Mouse (Mus musculus) midbrain, embryonic 13.5 days (tissue): ENCODE data around the gene Plekhg5. TPM values are rescaled to one million over a fixed set of nuclear protein-coding genes. Genes with fewer than 3 reads are reported as not detected.

Experiments
- ATAC-seq: fragments of 200-750 bp; cut with Nextera tagmentation; 2 replicates; pipeline ENCODE4 v1.8.0; 2017; ENCODE audit warnings: mild to moderate bottlenecking, moderate TSS enrichment, moderate library complexity
- H3K27ac ChIP-seq: fragments of 300-500 bp; sonication (generic); 2 replicates; pipeline ENCODE4 v1.5.1; 2015; ENCODE audit warnings: inconsistent platforms, mild to moderate bottlenecking, moderate library complexity
- H3K27me3 ChIP-seq: fragments of 300-500 bp; sonication (generic); 2 replicates; pipeline ENCODE4 v1.6.1; 2015; ENCODE audit warnings: mild to moderate bottlenecking, inconsistent platforms
- H3K36me3 ChIP-seq: fragments of 300-500 bp; sonication (generic); 2 replicates; pipeline ENCODE4 v1.6.1; 2015; ENCODE audit warnings: mild to moderate bottlenecking, inconsistent platforms
- H3K4me1 ChIP-seq: fragments of 300-500 bp; sonication (generic); replicated peaks from 2 replicates; pipeline ENCODE4 v1.6.1; 2015; ENCODE audit warnings: inconsistent platforms
- H3K4me2 ChIP-seq: fragments of 300-500 bp; sonication (generic); replicated peaks from 2 replicates; pipeline ENCODE4 v1.6.1; 2015; ENCODE audit warnings: moderate library complexity, mild to moderate bottlenecking, inconsistent platforms
- H3K4me3 ChIP-seq: fragments of 300-500 bp; sonication (generic); replicated peaks from 2 replicates; pipeline ENCODE4 v1.5.1; 2015; ENCODE audit warnings: mild to moderate bottlenecking, inconsistent platforms
- H3K9ac ChIP-seq: fragments of 300-500 bp; sonication (generic); replicated peaks from 2 replicates; pipeline ENCODE4 v1.6.1; 2015; ENCODE audit warnings: mild to moderate bottlenecking, inconsistent platforms
- H3K9me3 ChIP-seq: fragments of 300-500 bp; sonication (generic); 2 replicates; pipeline ENCODE4 v1.6.1; 2016; ENCODE audit warnings: mild to moderate bottlenecking, inconsistent platforms
- WGBS: fragments of 180-500 bp; shearing (Covaris S2); methylation state at CpG from one replicate; pipeline ENCODE4 v1.1.7; 2015; 5-methylcytosine and 5-hydroxymethylcytosine counted together
- polyA plus RNA-seq: library from polyadenylated mRNA; unstranded; fragments of >200 nt; fragmentation: Nextera tagmentation; extraction: Ambion mirVana; gene quantifications from 2 replicates; pipeline ENCODE4 v1.2.1, GENCODE M21; 2015

The Plekhg5 gene
- polyA plus RNA-seq, 1 experiment from 2014 or later: 8.4 TPM

DNA sequence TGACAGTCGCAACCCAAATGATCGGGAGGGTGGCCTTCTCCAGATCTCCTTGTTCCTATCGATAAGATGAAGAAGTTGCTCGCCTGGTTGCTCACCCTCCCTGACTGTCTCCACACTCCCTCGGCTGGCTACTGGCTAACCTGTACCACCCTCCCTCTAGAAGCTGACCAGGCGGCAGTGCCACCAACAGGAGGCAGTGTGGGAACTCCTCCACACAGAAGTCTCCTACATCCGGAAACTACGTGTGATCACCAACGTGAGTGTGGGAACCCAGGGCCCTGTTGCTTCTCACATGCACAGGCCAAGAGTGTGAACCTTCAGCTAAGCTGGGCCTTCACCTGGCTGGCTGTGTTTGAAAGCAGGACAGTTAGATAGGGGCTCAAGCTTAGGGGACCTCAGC, 34.4 kb downstream of the Plekhg5 start:
- Histone ChIP-seq H3K4me1 (peaks cover 21% of the 10 kb centered on the region), H3K9ac (no peak overlapping the region), H3K36me3 (peaks cover 13% of the 10 kb centered on the region; the same call in 1 of the 2 replicates), H3K27me3 (peaks cover 15% of the 10 kb centered on the region), H3K9me3 (no peaks in the 10 kb centered on the region), H3K4me3 (no peak overlapping the region), H3K4me2 (no peak overlapping the region), H3K27ac (no peak overlapping the region)
- ATAC-seq: no peak
- 55% methylated on average over 9 of the region's 9 CpGs for WGBS

DNA sequence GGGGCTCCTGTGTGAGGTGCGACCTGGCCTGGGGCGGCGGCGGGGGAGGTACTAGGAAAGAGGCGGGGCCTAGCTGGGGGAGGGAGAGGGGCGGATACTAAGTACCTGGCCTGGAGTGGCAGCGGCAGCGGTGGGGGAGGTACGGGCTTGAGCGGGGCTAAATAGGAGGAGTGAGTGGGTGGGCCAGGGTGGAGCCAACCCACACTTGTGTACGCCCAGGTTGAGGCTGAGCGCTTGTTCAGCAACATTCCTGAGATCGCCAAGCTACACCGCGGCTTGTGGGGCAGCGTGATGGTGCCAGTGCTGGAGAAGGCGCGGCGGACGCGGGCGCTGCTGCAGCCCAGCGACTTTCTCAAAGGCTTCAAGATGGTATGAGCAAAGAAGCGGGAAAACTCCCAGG, 35.2 kb downstream of the Plekhg5 start:
- H3K27ac ChIP-seq: peak overlapping the region; percentile 60
- H3K4me2 ChIP-seq: peak overlapping the region; percentile 73
- peaks cover 21% of the 10 kb centered on the region for H3K4me1 ChIP-seq
- peak; percentile 55 for ATAC-seq
- no peaks in the 10 kb centered on the region for H3K9me3 ChIP-seq
- H3K4me3 ChIP-seq: peak overlapping the region; percentile 40
- 9% methylated on average over 24 of the region's 24 CpGs for WGBS
- peaks cover 20% of the 10 kb centered on the region for H3K27me3 ChIP-seq
- peaks cover 14% of the 10 kb centered on the region; the same call in 1 of the 2 replicates for H3K36me3 ChIP-seq
- H3K9ac ChIP-seq: peak overlapping the region; percentile 54

DNA sequence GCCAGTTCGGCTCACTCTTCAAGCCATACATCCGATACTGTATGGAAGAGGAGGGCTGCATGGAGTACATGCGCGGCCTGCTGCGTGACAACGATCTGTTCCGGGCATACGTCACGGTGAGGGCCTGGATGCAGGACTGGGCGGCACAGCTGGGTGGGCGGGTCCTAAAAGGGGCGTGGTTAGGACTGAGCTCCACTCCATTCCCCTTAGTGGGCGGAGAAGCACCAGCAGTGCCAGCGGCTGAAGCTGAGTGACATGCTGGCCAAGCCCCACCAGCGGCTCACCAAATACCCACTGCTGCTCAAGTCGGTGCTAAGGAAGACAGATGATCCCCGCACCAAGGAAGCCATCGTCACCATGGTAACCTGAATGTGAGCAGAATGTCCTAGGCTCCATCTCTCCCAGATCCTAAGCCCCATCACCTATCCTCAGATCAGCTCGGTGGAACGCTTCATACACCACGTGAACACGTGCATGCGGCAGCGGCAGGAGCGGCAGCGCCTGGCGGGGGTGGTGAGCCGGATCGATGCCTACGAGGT, 35.7 kb downstream of the Plekhg5 start:
- peak overlapping the region; percentile 54 for H3K9ac ChIP-seq
- peaks cover 21% of the 10 kb centered on the region for H3K4me1 ChIP-seq
- ATAC-seq: peak; percentile 95
- H3K9me3 ChIP-seq: no peaks in the 10 kb centered on the region
- peaks cover 14% of the 10 kb centered on the region; the same call in 1 of the 2 replicates for H3K36me3 ChIP-seq
- WGBS: 6% methylated on average over 30 of the region's 30 CpGs
- H3K27me3 ChIP-seq: peaks cover 22% of the 10 kb centered on the region
- H3K4me3 ChIP-seq: peak overlapping the region; percentile 40
- H3K4me2 ChIP-seq: peak overlapping the region; percentile 73
- H3K27ac ChIP-seq: peak overlapping the region; percentile 60

DNA sequence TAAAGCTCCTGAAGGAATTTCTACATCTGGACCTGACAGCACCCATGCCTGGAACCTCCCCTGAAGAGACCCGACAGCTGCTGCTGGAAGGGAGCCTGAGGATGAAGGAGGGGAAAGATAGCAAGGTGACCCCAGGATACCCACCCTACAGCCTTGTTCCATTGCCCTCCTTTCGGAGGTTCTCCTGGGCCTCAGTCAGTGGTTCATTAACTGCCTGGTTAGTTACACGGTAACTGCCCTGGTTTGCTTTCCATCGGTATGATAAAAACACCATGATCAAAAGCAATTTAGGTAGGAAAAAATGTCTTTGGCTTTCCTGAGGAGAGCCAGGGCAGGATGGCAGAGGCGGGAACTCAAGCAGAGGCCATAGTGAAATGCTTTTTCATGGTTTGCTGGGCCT, 36.4 kb downstream of the Plekhg5 start:
- peak overlapping the region; percentile 40; the same call in 1 of the 2 replicates for H3K4me3 ChIP-seq
- WGBS: 89% methylated on average over 5 of the region's 5 CpGs
- ATAC-seq: no peak
- 0 out of 2 replicates have a peak overlapping the region, but pooled peaks have one; percentile 60 for H3K27ac ChIP-seq
- H3K27me3 ChIP-seq: peaks cover 29% of the 10 kb centered on the region
- H3K4me1 ChIP-seq: peaks cover 21% of the 10 kb centered on the region
- H3K4me2 ChIP-seq: peak overlapping the region; percentile 73
- peaks cover 15% of the 10 kb centered on the region; the same call in 1 of the 2 replicates for H3K36me3 ChIP-seq
- H3K9me3 ChIP-seq: no peaks in the 10 kb centered on the region
- peak overlapping the region; percentile 36; the same call in 1 of the 2 replicates for H3K9ac ChIP-seq

DNA sequence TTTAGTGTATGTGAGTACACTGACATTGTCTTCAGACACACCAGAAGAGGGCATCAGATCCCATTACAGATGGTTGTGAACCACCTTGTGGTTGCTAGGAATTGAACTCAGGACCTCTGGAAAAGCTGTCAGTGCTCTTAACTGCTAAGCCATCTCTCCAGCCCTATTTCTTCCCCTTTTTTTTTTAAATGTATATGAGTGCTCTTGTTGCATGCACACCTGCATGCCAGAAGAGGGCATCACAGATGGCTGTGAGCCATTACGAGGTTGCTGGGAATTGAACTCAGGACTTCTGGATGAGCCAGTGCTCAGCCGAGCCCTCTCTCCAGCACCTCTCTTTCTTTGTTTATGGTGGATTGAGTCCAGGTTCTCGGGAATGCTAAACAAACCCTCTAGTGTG, 37.2 kb downstream of the Plekhg5 start:
- Histone ChIP-seq H3K9me3 (no peaks in the 10 kb centered on the region), H3K4me2 (no peak overlapping the region), H3K36me3 (peaks cover 18% of the 10 kb centered on the region), H3K9ac (no peak overlapping the region), H3K4me1 (peaks cover 21% of the 10 kb centered on the region), H3K4me3 (no peak overlapping the region), H3K27me3 (peaks cover 37% of the 10 kb centered on the region), H3K27ac (no peak overlapping the region)
- ATAC-seq: no peak
- 89% methylated on average over 3 of the region's 3 CpGs for WGBS

DNA sequence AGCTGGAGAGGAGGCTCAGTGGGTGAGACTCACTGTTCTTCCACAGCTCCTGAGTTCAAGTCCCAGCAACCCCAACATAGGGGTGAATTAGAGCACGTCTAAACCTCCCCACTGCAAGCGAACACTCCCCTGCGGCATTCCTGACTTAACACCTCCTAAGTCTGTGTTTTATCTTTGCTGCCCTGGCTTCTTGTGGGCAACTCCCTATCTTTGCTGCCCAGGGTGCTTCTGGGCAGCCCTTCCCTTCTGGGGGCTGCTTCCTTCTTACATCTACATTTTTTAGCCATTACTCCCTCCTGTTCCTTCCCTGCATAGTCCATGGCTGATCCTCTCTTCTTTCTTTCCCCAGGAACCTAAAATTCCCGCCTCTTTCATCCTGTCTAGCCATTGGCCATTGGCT, 38.4 kb downstream of the Plekhg5 start:
- no peak overlapping the region for H3K9ac ChIP-seq
- peaks cover 21% of the 10 kb centered on the region for H3K36me3 ChIP-seq
- ATAC-seq: no peak
- H3K27ac ChIP-seq: no peak overlapping the region
- H3K4me1 ChIP-seq: peaks cover 29% of the 10 kb centered on the region
- H3K4me3 ChIP-seq: no peak overlapping the region
- H3K27me3 ChIP-seq: peaks cover 49% of the 10 kb centered on the region
- WGBS: 83% methylated on average over 4 of the region's 4 CpGs
- no peak overlapping the region for H3K4me2 ChIP-seq
- H3K9me3 ChIP-seq: no peaks in the 10 kb centered on the region

DNA sequence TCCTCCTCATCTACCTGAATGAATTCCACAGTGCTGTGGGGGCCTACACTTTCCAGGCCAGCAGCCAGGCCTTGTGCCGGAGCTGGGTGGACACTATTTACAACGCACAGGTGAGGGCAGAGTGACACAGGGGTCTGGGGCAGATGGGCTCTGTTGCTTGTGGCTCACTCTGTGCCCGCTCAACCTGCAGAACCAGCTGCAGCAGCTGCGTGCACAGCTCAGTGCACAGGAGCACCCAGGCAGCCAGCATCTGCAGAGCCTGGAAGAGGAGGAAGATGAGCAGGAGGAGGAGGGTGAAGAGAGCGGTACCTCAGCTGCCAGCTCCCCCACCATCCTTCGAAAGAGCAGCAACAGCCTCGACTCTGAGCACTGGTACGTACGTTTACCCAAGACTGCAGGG, 40.0 kb downstream of the Plekhg5 start:
- Histone ChIP-seq H3K9me3 (no peaks in the 10 kb centered on the region), H3K9ac (no peak overlapping the region), H3K27me3 (peaks cover 54% of the 10 kb centered on the region), H3K27ac (no peak overlapping the region), H3K36me3 (peaks cover 21% of the 10 kb centered on the region), H3K4me2 (no peak overlapping the region), H3K4me1 (peaks cover 35% of the 10 kb centered on the region), H3K4me3 (no peak overlapping the region)
- ATAC-seq: no peak
- WGBS: 74% methylated on average over 9 of the region's 9 CpGs

DNA sequence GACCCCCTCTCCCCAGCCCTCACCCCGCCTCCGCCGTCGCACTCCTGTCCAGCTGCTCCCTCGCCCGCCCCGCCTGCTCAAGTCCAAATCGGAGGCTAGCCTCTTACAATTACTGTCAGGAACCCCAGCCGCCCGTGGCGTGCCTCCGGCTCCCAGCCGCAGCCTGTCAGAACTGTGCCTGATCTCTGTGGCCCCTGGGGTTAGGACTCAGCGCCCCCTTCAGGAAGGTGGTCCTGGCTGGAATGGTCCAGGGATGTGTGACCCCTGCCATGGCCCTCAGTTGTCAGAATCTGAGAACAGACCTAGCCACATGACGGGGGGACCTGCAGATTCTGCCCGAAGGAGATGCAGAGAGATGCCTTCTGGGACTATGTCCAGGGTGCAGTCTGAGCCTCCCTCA, 41.8 kb downstream of the Plekhg5 start:
- H3K27me3 ChIP-seq: peaks cover 68% of the 10 kb centered on the region
- H3K4me2 ChIP-seq: no peak overlapping the region
- 63% methylated on average over 16 of the region's 16 CpGs for WGBS
- no peak overlapping the region for H3K27ac ChIP-seq
- H3K9ac ChIP-seq: no peak overlapping the region
- H3K9me3 ChIP-seq: no peaks in the 10 kb centered on the region
- H3K36me3 ChIP-seq: peaks cover 17% of the 10 kb centered on the region
- peaks cover 17% of the 10 kb centered on the region for H3K4me1 ChIP-seq
- ATAC-seq: no peak
- H3K4me3 ChIP-seq: no peak overlapping the region

DNA sequence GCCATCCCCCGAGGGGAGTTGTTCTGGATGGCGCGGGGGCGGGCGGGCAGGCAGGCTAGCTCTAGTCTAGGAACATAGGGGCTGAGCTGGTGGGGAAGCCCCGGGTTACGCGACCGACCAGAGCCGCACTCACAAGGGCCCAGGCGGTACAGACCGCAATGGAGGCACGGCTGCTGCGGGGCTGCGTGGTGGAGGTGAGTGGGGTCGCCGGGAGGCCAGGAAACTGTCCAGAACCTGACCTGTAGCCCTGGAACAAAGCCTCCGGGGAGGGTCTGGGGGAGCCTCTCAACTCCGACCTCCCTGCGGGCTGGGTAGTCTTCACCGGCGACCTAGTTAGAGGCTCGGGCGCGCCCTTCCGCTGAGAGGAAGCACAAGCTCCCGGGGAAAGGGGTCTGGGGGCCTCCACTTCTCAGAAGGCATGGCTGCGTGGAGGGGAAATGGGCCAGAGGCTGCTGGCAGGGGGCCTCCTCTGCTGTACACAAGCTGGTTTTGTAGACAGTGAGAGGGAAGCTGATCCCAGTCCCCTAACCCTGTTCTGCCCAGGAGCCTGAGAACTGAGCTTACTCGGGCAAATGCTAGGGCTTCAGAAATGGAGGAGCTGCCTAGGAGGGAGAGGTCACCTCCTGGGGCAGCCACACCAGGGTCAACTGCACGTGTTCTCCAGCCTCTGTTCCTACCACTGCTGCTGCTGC, 43.8 kb downstream of the Plekhg5 start, which contains the start of gene Tnfrsf25:
Gene Tnfrsf25, plus strand, starts transcription at position 14 of the 692 bp plus-strand sequence.
- H3K9me3 ChIP-seq: no peaks in the 10 kb centered on the region
- H3K4me1 ChIP-seq: peaks cover 33% of the 10 kb centered on the region
- peaks cover 87% of the 10 kb centered on the region for H3K27me3 ChIP-seq
- peak within 1 kb of the TSS; percentile 26; the same call in 1 of the 2 replicates for H3K4me2 ChIP-seq
- ATAC-seq: peak; percentile 8; the same call in 1 of the 2 replicates
- peaks cover 17% of the 10 kb centered on the region for H3K36me3 ChIP-seq
- WGBS: 3% methylated on average over 30 of the region's 30 CpGs
- peak within 1 kb of the TSS; percentile 12; the same call in 1 of the 2 replicates for H3K4me3 ChIP-seq
- peak within 1 kb of the TSS; percentile 40; the same call in 1 of the 2 replicates for H3K9ac ChIP-seq
- H3K27ac ChIP-seq: no peak within 1 kb of the TSS

DNA sequence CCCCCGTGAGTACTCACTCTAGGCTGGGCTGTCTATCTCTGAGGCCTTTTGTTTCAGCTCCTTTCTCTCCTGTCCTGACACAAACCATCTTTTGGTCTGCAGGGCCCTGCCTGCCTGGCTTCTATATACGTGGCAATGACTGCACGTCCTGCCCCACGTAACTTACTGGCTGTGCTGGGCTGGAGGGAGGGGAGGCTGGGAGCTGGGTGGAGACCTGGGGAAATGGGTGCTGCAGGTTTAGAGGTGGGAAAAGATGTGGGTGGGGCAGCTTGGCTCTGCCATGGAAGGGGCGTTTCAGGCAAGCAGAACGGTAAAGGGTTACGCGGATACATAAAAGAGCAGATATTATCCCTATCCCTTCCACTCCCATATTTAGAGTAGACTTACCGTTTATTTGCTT, 45.2 kb downstream of the Plekhg5 start:
- 78% methylated on average over 9 of the region's 9 CpGs for WGBS
- no peak for ATAC-seq

DNA sequence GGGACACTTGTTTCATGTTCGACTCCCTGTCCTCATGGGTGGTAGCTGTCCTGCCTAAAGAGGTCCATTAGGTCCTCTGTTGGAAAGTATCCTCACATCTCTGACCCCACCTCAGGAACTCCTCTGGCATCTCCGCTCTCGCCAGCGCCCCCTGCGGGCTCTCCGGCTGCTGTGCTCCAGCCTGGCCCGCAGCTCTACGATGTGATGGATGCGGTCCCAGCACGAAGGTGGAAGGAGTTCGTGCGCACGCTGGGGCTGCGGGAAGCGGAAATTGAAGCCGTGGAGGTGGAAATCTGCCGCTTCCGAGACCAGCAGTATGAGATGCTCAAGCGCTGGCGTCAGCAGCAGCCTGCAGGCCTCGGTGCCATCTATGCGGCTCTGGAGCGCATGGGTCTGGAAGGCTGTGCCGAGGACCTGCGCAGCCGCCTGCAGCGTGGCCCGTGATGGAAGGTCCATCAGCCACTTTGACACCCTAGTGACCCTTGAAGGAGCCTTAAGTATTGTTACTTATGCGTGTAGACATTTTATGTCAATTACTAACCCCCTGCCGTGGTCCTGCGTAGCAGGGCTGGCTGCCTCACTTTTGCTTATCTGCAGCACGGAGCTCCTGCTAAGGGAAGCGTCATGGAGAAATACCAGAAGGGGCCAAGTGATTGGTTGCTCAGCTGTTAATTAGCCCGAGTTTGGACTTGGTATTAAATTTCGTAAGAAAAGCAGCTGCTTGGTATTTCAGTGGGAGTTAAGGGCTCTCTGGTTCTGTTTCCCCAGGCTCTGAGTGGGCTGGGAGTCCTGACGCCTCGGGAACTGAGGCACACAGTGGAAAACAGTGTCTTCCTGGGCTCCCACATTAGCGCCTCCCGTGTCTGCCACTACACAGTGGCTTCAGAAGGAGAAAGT, 47.3 kb downstream of the Plekhg5 start:
- no peak overlapping the region for H3K27ac ChIP-seq
- H3K27me3 ChIP-seq: peaks cover 100% of the 10 kb centered on the region
- peaks cover 2% of the 10 kb centered on the region; the same call in 1 of the 2 replicates for H3K36me3 ChIP-seq
- peak overlapping the region; percentile 16; the same call in 1 of the 2 replicates for H3K4me2 ChIP-seq
- WGBS: 2% methylated on average over 39 of the region's 39 CpGs
- H3K4me3 ChIP-seq: peak overlapping the region; percentile 13; the same call in 1 of the 2 replicates
- H3K4me1 ChIP-seq: peaks cover 38% of the 10 kb centered on the region
- no peak overlapping the region for H3K9ac ChIP-seq
- ATAC-seq: 0 out of 2 replicates have a peak, but pooled peaks have one; percentile 29
- no peaks in the 10 kb centered on the region for H3K9me3 ChIP-seq

More for the DNA sequence above, 45.2 kb downstream of the Plekhg5 start:
- H3K27me3 ChIP-seq: peaks cover 97% of the 10 kb centered on the region
- no peak overlapping the region for H3K27ac ChIP-seq
- no peaks in the 10 kb centered on the region for H3K9me3 ChIP-seq
- H3K4me1 ChIP-seq: peaks cover 38% of the 10 kb centered on the region
- H3K4me2 ChIP-seq: no peak overlapping the region
- no peak overlapping the region for H3K9ac ChIP-seq
- peaks cover 13% of the 10 kb centered on the region for H3K36me3 ChIP-seq
- no peak overlapping the region for H3K4me3 ChIP-seq
